Mouse (Mus musculus): ENCODE data around the gene Mast1. TPM values are rescaled to one million over a fixed set of nuclear protein-coding genes. Genes with fewer than 3 reads are reported as not detected.

Mast1 gene
- total RNA-seq, 2 experiments from 2014 or later = 0.20 to 0.45 TPM

DNA sequence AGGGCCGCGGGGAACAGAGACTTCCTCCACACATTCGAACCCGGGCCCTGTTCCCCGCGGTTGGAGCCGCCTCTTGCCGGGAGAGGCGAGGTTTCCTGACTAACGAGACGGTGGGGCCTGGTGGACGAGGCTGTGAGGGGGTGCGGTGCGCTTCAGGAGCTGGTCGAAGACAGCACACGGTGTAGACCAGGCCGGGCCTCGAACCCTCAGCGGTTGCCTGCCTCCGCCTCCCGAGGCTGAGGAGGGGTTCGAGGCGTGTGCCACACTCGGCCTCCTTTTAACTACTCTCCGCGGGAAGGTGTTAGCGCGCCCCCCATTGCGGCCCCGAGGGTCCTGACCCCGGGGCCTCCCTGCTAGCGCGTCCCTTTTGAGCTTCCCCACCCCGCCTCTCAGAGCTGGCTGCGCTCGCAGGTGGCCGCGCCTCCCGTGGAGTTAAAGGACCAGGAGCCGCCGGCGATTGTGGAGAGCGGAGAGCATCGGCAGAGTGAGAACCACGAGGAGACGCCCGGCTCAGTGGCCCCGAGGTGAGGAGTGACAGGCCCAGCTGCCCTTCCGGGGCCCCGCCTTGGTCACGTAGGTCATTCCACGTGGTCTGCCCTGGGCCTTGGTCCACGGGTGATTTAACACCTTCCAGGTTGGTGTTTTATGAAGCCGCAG is 64.7 kb downstream of the Mast1 start:
- peak; percentile 40 for DNase-seq

DNA sequence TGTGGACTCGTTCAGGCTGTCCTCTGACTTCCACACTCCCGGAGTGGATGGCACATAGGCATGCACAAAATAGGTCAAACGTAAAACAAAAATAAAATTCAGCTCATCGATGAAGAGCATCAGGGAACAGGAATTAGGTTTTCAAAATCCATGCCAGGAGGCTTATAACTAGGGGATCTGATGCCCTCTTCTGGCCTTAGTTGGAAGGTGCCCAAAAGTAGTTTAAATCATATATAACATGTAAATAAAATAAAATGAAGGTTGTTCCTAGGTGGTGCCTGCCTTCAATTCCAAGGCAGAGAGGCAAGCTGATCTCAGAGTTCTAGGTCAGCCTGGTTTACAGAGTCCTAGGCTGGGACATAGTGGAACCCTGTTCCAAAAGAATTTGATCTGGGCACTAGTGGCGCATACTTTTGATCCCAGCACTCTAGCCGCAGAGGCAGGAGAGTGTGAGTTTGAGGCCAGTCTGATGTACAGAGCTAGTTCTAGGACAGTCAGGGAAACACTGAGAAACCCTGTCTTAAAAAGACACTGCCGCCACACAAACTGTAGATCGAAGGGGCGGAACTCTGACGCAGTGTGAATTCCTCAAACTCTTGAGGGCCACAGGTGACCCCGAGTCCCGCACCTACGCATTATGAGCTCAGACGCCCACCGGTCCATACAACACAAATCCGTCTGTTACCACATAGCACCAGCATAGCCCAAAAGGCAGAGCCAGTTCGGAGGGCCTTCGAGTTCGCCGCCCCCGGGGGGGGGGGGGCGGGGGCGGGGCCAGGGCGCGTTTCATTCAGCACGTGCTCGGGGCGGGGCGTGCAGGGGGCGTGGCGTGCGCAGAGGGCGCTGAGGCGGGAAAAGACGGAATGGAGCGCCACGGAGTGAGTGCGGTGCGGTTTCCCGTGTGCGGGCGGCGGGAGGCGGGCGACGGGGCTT is 65.5 kb downstream of the Mast1 start, which contains the start of gene Syce2:
Syce2 (plus strand) TSS at position 736 of the 933 bp plus-strand sequence.
- peak; percentile 81 for DNase-seq

Small RNA genes lying within 50 kb of the gene (microRNA-seq; reads per million reads assigned to microRNA genes)
- gene Gm24197 = 0 reads per million in 2 experiments
- 0.50 to 0.95 reads per million in 2 experiments for gene Mir7069

Other genes with a start within 250 kb of the Mast1 start
- gene Nacc1, start 249.5 kb downstream of the Mast1 start, total RNA-seq (2021) = 10 to 100 TPM; 38.2 to 39.1 TPM
- gene Lyl1, start 235.9 kb downstream of the Mast1 start, total RNA-seq (2021) = 1 to 10 TPM; 3.3 to 5.4 TPM
- gene G430095P16Rik, start 214.4 kb downstream of the Mast1 start, total RNA-seq (2021) = 1 to 10 TPM; 2.2 to 2.8 TPM
- gene Nfix, start 137.0 kb downstream of the Mast1 start, total RNA-seq (2021) = 100 to 1,000 TPM; 598 to 734 TPM
- gene Dand5, start 114.5 kb downstream of the Mast1 start, total RNA-seq (2021) = 1 to 10 TPM; 5.8 to 7.3 TPM
- gene Gadd45gip1, start 105.8 kb downstream of the Mast1 start, total RNA-seq (2021) = 10 to 100 TPM; 30.3 to 33.4 TPM
- 100 to 1,000 TPM; 124 to 130 TPM for gene Rad23a, start 96.7 kb downstream of the Mast1 start, total RNA-seq (2021)
- gene Calr, start 90.4 kb downstream of the Mast1 start, total RNA-seq (2021) = 100 to 1,000 TPM; 234 to 286 TPM
- gene Farsa, start 80.4 kb downstream of the Mast1 start, total RNA-seq (2021) = 10 to 100 TPM; 29.7 to 31.4 TPM
- 1 to 10 TPM; 4.7 to 5.2 TPM for gene Syce2, start 65.2 kb downstream of the Mast1 start, total RNA-seq (2021)
- gene Gcdh, start 43.4 kb downstream of the Mast1 start, total RNA-seq (2021) = 10 to 100 TPM; 21.1 to 24.1 TPM
- gene Klf1, start 35.4 kb downstream of the Mast1 start, total RNA-seq (2021) = under 1 TPM in 1 of 2 experiments, not detected in 1; 0.84 TPM
- 1 to 10 TPM; 5.7 to 6.2 TPM for gene Dnase2a, start 28.8 kb downstream of the Mast1 start, total RNA-seq (2021)
- gene Rtbdn, start 9.6 kb upstream of the Mast1 start, total RNA-seq (2021) = not detected
- gene Gm49661, start 32.1 kb upstream of the Mast1 start, total RNA-seq (2021) = not detected
- 100 to 1,000 TPM; 260 to 267 TPM for gene Prdx2, start 32.2 kb upstream of the Mast1 start, total RNA-seq (2021)
- 10 to 100 TPM; 26.7 to 36.8 TPM for gene Rnaseh2a, start 32.4 kb upstream of the Mast1 start, total RNA-seq (2021)
- 1 to 10 TPM; 5.8 to 8.9 TPM for gene Junb, start 41.4 kb upstream of the Mast1 start, total RNA-seq (2021)
- gene Hook2, start 53.2 kb upstream of the Mast1 start, total RNA-seq (2021) = 1 to 10 TPM; 2.3 to 2.7 TPM
- not detected for gene Best2, start 77.2 kb upstream of the Mast1 start, total RNA-seq (2021)
- 10 to 100 TPM; 47.4 to 47.8 TPM for gene Asna1, start 87.9 kb upstream of the Mast1 start, total RNA-seq (2021)
- gene Trir, start 89.5 kb upstream of the Mast1 start, total RNA-seq (2021) = 10 to 100 TPM; 94.0 to 98.0 TPM
- 10 to 100 TPM; 27.7 to 35.6 TPM for gene Tnpo2, start 99.6 kb upstream of the Mast1 start, total RNA-seq (2021)
- 1 to 10 TPM; 5.5 to 7.5 TPM for gene Fbxw9, start 122.7 kb upstream of the Mast1 start, total RNA-seq (2021)
- not detected for gene Gm5741, start 130.6 kb upstream of the Mast1 start, total RNA-seq (2021)
- gene Dhps, start 134.4 kb upstream of the Mast1 start, total RNA-seq (2021) = 10 to 100 TPM; 20.6 to 22.1 TPM
- 10 to 100 TPM; 41.1 to 48.0 TPM for gene Wdr83os, start 143.4 kb upstream of the Mast1 start, total RNA-seq (2021)
- 10 to 100 TPM; 18.2 to 21.6 TPM for gene Wdr83, start 143.9 kb upstream of the Mast1 start, total RNA-seq (2021)
- 10 to 100 TPM; 16.6 to 20.9 TPM for gene Man2b1, start 145.9 kb upstream of the Mast1 start, total RNA-seq (2021)
- 1 to 10 TPM in 1 of 2 experiments, under 1 TPM in 1; 0.79 to 1.0 TPM for gene Zfp791, start 185.7 kb upstream of the Mast1 start, total RNA-seq (2021)
- not detected for gene Cks1brt, start 214.6 kb upstream of the Mast1 start, total RNA-seq (2021)